Mouse (Mus musculus) olfactory bulb, adult 2 months (tissue): ENCODE results near the gene Slc1a3.

ENCODE experiments used
- CTCF ChIP-seq: fragments of 200-500 bp; IDR thresholded peaks from 2 replicates; pipeline ENCODE4 v1.5.1; 2012; ENCODE audit warnings: low read depth, mild to moderate bottlenecking, low read length, moderate library complexity; ENCODE audit not compliant: insufficient read depth
- POLR2A ChIP-seq: fragments of 200-500 bp; IDR thresholded peaks from 2 replicates; pipeline ENCODE4 v1.6.1; 2012; ENCODE audit warnings: mild to moderate bottlenecking, low read depth, low read length, moderate library complexity; ENCODE audit not compliant: insufficient read depth

DNA sequence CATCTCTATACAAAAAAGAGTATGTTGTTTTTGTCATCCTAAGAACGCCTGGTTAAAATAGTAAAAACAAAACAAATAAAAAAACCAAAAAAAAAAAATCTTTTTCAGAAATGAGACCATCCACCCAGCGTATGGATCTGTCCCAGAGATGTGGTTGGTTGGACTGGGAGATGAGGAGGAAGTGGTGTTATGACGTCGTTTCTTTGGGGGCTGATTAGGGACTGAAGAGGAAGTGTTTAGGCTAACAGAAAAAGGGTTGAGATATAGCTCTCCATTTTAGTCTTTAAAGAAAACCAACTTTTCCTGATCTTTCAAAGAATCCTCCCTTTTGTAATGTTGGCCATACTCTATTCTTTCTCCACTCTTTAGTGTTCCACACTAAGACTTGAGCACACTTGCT, 75.8 kb downstream of the Slc1a3 start:
- TF ChIP-seq CTCF: no peak
- TF ChIP-seq POLR2A: no peak
